Mouse (Mus musculus) frontal cortex, adult 2 months (tissue): ENCODE data around the gene Glp2r. TPM values are rescaled to one million over a fixed set of nuclear protein-coding genes. Genes with fewer than 3 reads are reported as not detected.
A peak's percentile ranks its signal among the peaks of the same experiment; 100 is the strongest.

Experiments
- DNase-seq, 2 experiments: peaks; one replicate each; pipeline ENCODE4 v3.0.0; 2022; ENCODE audit warnings: low spot score in 1 of 2; ENCODE audit errors: extremely low spot score in 1 of 2
- polyA plus RNA-seq: library from polyadenylated mRNA; depleted of rRNA; stranded (reverse); fragments of >200 nt; gene quantifications from 2 replicates; pipeline ENCODE4 v1.2.3, GENCODE M21; 2012; rRNA removed

The Glp2r gene
- polyA plus RNA-seq = 0.21 and 0.28 TPM in 2 replicates

DNA sequence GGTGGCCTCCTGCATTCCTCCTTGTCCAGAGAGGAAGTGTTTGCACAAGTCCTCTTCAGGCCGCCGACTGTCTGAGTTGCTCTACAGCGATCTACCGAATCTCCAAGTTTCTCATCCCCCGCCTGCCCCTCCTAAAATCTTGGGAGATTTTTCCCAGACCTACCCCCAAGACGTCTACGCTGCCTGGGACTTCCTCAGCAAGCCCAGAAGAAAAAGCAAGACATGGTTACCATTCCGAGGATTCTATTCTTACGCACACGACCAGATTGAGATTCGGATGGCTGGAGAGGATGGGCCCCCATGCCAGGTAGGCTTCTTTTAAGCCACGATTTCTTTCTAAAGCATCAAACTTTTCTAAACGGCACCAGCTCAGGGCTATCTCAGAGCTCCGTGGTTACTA, at the start of gene Glp2r:
Gene Glp2r, minus strand, starts transcription at position 101 of the 400 bp plus-strand sequence.
- no peak for DNase-seq

DNA sequence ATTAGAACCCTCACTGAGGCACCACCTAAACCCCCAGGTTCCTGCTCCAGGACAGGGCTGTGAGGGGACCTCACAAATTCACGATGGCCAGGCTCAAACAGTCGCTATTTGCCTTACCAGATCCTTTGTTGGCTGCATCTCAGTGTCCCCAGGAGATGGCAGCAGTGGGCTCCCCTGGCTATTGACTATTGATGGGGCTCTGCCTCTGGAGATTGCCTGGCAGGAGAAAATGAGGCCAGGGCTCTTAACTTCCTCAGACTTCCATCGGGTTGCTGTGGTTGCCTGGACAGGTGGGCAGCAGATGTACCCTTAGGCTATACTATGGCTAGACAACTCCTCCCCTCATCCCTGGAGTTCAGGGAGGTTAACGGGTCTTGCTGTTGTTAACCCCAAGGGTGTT, 49.3 kb upstream of the Glp2r start:
- DNase-seq = peak in 1 of 2 experiments; percentile 56

DNA sequence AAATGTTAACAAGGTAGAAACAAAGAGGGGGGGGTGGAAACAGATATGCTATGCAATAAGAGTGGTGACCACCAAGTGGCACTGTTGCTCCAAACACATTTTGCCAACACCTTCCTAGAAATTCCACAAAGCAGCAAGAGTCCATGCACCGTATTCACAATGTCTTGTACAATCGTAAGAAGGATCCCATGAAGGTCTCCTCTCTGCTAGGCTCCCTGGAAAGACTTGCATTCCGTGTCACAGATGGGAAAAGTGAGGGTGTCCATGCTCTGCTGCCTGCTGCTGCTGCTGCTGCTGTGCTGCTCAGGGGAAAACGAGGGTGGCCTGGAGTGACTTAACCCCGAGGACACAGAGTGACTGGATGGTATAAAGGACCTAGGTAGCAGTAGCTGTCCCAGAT, 48.7 kb upstream of the Glp2r start:
- peak in 1 of 2 experiments; percentile 74 for DNase-seq

DNA sequence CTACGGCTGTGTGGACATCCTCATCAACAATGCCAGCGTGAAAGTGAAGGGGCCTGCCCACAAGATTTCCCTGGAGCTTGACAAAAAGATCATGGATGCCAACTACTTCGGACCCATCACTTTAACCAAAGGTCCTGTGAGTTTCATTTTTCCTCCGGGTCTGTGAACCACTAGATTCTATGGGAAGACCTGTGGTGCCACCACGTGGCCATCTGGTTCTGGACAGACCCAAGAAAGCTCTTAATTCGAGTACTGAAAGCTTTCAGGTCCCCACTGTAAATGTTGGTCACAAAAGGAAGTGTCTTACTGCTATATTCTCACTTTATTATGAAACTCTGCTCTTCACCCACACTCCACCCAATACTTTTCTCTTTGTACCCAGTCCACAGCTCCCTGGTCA, 40.6 kb upstream of the Glp2r start:
- DNase-seq = peak in 1 of 2 experiments; percentile 57

DNA sequence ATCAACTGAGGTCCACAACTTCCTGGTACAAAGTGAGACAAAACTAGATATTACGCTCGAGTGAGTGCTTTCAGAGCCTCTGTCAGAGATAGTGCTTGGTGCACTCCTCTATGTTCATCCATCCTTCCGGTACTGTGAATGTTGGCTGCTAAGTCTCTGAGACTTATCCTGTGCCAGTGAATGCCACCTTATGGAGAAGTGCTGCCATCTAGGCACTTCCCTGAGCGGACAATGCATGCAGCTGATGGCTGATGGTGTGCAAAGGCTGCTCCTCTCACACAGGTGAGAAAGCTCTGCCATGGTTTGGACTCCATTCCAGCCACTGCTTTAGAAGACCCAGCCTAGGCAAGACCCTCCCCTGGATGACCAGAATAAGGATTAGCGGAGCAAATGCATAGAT, 37.1 kb upstream of the Glp2r start:
- peak in 1 of 2 experiments; percentile 51 for DNase-seq

DNA sequence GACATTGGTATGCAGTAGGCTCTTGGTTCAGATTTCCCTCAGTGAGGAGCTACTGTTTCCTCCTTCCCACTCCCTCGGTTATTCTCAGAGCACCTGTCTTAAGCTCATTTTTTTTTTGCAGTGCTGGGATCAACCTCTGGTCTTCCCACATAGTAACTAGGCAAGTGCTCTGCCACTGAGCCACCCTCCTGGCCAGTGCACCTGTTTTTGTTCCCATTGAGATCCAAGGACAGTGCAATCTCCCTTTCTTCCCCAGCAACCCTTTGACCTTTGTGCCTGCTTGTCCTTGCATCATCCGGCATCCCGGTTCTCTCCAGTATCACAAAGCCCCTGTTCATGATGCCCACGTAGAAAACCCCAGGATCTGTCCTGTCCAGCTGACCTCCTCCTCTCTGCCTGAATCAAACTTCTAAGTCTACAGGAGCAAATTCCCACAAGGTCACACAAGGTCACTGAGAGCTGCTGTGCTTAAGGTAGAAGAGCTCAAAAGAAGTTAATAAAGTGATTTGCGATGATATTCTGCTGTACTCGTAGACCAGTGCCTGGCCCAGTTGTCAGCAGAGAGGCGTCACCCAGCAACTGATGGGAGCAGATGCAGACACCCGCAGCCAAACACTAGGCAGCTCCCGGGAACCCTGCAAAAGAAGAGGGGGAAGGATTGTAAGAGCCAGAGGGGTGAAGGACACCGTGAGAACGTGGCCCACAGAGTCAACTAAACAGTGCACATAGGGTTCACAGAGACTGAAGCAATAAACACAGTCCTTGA, 36.1 kb upstream of the Glp2r start:
- no peak for DNase-seq

DNA sequence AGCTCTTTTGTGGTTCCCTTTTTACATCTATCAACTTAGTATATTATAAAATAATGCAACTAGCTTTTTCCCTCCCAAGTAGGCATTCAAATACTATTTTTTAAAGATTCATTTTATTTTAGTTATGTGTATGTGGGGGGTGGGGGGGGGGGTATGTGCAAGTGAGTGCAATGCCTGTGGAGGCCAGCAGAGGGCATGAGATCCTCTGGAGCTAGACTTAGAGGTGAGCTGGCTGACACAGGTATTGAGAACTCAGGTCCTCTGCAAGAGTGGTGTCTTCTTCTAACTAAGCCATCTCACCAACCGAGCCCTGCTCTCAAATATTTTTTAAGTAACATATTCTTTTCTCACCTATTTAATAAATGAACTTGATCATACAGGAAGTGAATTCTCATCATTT, 34.6 kb upstream of the Glp2r start:
- no peak for DNase-seq

DNA sequence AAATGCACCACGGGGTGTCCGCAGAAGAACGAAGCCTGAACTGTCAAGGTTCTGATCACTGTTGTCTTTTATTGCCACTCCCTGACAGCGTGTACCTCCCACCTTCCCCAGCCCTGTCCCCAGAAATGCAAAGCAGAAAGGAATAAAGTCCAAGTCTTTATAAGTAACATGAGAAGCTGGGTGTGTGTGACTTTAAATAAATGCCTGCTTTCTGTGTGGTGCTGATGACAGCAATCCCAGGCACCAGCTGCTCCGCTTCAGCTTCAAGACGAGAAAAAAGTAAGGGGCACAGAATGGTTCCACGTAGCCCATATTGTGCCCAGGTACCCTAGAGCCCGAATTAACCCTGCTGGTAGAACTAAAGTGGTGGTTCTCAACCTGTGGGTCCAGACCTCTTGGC, 30.2 kb upstream of the Glp2r start:
- peak in 1 of 2 experiments; percentile 42 for DNase-seq

DNA sequence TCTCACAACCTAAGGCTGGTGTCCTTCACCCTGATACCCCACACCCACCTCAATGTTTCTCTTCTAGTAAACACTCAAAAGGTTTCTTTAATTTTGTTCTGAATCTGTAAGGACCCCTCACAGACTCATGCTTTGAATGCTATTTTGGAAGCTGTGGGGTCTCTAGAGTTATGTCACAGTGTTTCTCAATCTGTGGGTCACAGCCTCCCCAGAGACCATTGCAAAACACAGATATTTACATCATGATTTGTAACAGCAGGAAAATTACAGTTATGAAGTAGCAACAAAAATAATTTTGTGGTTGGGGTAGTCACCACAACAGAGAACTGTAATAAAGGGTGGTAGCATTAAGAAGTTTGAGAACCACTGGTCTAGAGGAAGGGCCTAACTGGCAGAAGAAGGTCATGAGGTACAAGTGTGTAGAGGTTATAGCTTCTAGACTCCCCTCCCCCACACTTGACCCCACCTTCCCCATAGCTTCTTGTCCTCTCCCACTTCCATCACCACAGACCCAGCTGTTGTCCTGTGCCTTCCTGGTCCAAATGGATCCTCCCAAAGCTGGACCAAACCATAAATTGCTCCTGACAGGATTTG, 29.3 kb upstream of the Glp2r start:
- DNase-seq = no peak

DNA sequence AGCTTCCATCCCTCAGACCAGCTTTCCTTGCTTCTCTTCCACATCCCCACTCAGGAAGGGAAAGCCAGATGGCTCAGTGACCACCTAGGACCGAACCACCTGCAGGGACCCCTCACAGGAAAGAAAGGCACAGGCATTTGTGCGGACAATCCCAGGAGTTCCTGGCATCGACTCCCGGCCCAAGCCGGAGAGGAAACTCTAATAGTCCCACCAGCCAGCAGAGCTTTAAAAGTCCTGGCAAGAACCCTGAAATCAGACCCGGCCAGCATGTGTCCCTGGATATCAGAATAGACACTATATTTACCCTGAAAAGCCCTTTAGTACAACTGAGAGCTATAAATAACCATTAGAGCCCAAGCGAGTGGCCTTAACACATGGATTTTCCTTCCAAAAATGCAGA, 27.0 kb upstream of the Glp2r start, which contains the start of gene Dhrs7c:
Gene Dhrs7c, plus strand, starts transcription at position 257 of the 400 bp plus-strand sequence.
- no peak for DNase-seq

DNA sequence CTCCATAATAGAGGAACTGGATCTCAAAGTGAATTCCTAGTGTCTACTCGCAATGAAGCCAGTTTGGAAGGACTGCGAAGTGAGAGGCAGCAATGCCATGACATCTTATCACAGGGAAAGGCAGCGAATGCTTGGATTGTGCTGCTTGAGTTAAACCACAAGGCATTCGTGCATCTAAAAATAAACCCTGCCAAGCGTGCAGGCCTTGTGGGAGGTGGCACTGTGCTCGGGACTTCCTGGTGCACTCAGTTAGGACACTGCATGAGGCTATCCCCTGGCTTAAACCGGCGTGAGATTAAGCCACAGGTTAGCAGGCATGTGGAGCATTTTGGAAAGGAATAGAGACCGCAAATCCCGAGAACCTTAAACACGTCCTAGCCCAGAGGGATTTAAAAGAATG, 19.2 kb upstream of the Glp2r start:
- no peak for DNase-seq

DNA sequence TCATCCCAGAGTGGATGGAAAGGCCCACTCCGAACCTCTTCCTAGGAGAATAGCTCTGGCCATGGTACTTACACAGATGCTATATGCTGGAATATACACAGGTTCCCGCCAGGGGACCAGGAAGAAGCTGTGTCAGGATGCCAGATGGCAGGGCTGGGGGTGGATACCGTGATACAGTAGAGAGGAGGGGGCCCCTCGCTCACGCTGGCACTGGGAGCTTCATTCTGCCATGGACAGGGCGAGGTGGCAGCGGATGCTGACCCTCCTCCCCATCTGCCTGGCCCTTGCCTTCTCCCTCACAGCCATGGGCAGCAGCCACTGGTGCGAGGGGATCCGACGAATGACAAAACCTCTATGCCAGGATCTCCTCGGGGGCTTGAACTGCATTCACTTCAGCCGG, 3.4 kb upstream of the Glp2r start, which contains the start of gene Gsg1l2:
Gene Gsg1l2, plus strand, starts transcription at position 230 of the 400 bp plus-strand sequence.
- DNase-seq = no peak

DNA sequence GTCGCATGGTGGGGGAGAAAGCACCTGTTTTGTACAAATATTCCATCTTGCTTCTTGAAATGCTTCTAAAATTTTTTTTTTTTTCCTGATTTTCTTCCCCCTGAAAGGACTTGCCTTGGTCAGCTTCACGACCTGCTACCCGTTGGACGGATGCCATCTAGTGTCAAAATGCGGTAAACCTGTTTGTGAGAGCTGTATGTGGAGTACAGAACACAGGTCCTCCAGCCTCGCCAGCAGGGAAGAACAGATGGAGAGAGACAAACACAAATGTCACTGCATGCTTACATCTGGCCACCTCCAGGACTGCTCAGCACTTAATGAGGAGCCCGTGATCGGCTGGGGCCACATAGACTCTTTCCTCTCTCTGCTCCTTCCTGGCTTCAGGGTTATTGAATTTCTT, 1.6 kb upstream of the Glp2r start:
- peak; percentile 60 to 86 for DNase-seq

DNA sequence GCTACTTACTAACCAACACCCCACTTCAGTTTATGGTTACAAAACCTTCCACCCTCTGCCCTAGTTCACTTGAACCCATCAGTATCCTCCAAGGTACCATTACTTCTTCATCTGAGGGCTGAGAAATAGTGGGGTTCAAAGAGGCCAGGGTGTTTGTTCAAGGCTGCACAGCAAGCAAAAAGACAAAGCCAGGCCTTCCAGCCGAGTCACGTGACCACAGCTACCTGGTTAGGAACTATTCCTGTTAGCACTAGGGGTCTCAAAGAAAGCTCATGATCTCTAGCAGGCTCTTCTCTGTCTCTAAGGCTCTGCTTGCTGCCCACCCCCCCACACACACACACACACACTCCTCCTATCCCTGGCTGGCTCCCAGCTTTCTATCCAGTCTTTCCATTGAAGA, 738 bp upstream of the Glp2r start:
- no peak for DNase-seq

DNA sequence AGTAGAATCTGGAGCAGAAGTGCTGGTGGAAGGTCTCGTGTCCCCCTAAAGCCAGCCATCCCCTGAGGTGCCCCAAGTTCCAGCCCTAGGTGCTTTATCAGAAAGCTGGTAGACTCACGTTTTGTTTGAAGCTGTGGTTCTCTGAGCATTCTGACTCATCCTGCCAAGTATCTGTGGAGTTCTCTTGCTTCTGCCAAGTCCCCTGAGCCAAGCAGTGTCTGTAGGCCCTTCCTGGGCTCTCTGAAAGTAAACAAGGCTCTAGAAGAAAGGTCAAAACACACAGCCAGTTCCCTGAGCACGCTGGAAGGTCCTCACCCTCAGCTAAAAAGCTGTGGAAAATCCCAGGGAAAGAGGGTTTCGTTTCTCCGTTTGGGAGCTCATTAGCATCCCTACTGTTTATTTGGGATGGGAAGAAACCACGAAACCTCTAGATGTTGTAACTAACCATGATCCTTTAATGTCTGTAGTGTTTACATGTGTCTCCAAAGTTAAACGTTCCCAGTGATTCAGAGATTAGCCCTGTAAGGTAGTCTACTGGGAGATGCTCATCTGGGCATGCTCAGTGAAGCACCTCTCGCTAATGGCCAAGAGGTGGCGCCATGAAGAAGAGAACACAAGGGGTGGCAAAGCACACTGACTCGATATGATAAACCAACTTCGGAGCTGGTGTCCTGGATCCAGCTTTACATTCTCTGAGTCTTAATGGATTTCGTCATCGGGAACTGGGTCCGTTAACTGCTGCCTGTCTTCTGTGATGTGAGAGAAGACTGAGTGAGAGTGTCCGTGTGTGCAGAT, 13.4 kb downstream of the Glp2r start:
- no peak for DNase-seq

DNA sequence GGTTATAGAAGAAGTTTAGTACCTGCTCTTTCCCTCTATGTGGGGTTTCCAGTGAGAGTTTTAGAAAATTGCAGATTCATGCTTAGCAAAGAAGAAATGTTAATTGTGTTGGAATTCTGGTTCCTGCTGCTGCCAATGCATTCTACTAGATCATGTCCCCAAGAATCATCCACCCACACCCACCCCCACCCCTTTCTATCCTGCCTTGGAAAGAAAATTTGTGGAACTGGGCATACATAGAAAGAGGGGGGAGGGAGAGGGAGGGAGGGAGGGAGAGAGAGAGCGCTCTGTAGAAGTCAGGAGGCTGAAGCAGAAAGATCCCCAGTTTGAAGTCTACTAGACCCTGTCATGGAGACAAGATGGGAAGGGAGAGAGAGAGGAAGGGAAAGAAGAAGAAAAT, 14.7 kb downstream of the Glp2r start:
- no peak for DNase-seq

DNA sequence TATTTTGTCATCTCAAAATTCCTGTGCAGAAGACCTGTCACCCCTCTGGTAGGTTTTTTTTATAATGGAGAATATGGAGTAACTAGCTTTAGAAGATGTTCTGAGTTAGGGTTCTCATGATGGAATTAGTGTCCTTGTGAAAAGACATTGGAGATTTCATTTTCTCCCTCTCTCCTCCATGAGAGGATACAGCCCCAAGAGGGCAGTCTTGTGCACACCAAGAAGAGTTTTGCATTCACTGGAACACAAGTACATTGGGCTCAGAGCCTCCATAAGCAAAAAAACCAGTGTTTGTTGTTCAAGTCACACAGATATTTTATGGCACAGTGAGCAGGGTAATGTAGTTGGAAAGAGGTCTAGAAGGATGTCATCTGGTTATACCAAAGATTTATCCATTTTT, 29.4 kb downstream of the Glp2r start:
- DNase-seq = no peak

DNA sequence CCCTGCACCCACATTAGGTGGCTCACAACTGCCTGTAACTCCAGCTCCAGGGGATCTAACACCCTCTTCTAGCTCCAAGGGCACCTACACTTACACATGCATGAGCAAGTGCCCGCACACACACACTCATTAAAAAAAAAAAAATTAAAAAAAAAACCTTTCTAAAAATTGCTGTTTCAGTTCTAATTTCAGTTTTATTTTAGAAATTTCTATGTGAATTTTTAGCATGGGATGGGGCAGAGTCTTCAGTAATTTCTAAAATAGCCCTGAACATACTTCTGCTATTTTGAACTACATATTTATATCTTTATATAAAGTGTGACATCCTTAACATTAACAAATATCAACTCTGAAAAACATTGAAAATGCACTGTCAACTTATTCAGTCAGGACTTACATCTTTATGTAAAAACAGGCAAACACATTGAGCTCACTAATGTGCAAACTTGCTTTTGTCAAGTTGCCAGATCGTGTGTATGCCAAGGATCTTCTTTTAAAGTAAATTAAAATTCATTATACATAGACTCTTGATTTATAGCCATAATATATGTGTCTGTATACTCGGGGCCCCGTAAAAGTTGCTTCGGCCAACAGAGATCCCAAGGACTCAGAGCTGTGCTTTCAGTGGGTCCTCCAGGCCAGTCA, 32.0 kb downstream of the Glp2r start:
- peak in 1 of 2 experiments; percentile 30 for DNase-seq

DNA sequence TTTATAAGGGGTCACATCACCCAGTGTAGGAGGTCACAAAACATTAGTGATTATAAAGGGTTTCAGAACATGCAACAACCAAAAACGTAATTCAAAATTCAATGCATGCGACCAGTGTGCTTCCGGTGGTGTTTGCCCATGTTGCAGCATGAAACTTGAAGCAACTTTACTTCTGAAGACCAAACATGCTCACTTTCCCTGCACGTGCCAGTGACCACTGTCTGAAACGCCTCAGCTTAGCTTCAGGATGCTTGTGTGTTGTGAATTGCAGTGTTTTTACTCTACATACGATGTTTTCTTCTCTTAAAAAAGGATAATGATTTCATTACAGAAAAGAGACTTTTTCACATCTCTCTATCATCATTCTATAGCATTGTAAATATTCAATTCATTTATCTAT, 32.6 kb downstream of the Glp2r start:
- no peak for DNase-seq

DNA sequence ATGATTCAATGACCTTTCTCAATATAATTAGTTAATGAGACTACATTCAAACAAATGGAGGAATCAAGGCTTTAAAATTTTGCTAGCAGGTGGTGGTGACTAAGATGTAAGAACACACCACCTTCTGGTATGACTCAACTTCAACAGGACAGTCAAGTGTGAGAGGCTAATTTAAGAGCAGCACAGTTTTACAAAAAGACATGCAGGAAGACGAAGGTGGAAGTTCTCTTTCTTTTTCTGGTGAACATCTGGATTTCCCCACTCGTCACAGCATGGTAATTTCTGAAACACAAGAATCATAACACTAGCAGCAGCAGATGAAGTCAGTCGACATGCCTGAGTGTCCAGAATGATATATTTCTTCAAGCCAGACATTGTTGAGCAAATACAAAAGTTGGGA, 36.4 kb downstream of the Glp2r start:
- peak; percentile 28 to 64 for DNase-seq

DNA sequence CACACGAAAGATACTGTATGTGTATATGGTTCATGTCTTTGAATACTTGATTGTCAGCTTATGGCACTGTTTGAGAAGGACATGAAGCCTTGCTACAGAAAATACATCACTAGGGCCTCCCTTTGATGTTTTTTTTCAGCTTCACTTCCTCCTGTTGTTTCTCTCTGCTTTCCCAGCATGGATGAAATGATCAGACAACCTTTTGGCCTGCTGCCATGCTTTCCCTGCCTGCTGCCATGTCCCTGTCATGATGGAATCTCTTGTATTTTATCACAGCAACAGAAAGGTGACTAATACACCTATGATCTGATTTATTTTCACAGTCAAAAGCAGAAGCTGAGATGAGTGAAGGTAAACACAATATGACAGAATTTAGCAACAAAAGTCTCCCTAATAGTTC, 37.2 kb downstream of the Glp2r start:
- no peak for DNase-seq
